Comparison of ENCODE assay signal across 21 mouse cellular contexts in the genomic region with DNA sequence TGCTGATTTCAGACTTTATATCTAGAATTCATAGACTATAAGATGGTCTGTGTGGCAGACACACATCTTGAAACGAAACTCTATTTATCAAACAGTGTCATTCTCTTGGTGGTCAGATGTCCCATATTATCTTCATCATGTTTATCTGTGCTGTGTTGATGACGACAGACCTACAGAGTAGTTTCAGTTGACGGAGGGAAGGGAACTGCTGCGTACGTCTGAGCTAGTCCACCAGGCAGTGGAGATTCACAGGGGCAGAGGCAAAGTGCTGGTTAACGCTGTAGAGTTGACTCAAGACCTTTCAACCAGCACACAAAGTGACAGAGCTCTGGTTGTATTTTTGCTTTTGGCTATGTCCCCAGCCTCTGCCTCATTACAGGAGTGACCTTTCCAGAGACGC.
"Had no signal": no experiment of that assay in that cellular context is flagged by ENCODE, and none has a peak within 500 bp of the region (broad histone marks: within the 10 kb centered on the region; RNA-seq: fewer than 3 reads in every experiment).

No protein-coding gene starts in this region.

- ATAC-seq: hindbrain, embryonic 16.5 days; hindbrain, postnatal 0 days; inflammation-experienced regulatory T-cells, adult 6 months; intestine, embryonic 15.5 days; intestine, embryonic 16.5 days; intestine, postnatal 0 days had no signal

- DNase-seq: heart, postnatal 14 days; heart, postnatal 36 days; heart, postnatal 4 days; kidney, adult 11 months; kidney, adult 18-20 months; kidney, adult 2 months; kidney, adult 8-10 months; kidney, adult 9 months; kidney, postnatal 10 days; kidney, postnatal 14 days; kidney, postnatal 25 days; kidney, postnatal 36 days; kidney, postnatal 4 days; layer of hippocampus, adult 9-11 months; layer of hippocampus, postnatal 36 days had no signal
